Mouse (Mus musculus): ENCODE measurements around the gene Gnai2.

DNA sequence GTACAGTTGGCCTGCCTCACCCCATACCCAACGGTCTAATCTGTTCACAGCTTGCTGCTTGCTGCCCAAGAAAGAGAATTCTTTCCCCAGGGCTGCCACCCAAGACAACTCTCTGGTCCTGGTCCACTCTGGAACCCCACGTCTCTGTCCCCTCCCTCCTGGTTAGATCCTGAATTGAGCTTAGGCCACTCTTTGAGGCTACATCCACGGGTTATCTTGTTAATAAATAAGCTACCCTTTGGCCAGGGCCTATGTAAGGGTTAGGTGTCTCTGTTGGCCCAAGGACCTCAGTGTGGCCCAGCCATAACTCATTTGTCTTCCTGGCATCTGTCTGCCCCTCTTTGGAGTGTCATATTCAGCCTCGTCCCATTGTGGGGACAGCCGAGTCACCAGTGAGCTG is 36.8 kb downstream of the Gnai2 start:
- no peak for TF ChIP-seq CTCF (IDR thresholded peaks at IDR 0.05; ENCODE audit: low read depth, low read length)
- TF ChIP-seq POLR2A (IDR thresholded peaks at IDR 0.05; ENCODE audit: borderline replicate concordance, low read depth, low read length): no peak
